In the genomic region with DNA sequence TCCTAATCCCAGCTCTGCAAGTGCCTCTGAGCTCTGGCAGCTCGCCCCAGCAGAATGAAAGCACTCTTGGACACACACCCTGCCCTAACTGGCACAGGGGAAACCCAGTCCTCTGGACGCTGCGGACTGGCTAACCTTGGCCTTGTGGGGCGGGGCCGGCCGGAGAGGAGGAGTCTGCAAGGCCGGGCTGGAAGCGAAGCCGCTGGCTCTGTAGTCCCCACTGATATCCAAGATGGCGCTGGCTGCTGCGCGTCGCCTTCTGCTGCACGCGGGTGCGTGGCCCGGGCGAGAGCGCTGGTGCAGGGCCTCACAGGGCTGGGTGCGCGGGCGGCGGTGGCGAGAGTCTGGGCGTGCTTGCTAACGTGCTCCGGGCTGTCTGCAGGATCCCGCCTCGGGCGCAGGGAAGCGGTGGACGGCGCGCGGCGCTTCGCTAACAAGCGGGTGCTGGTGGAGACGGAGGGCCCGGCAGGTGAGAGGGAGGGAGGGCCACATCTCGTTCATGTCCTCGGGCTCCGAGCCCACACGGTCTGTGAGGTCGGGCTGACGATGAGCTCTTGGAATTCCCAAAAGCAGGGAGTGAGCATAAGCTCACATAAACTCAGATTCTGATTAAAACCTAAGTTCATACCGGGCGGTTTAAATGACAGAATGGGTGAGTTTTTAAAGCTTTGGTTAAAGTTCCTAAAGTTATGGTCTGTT, we compare ENCODE assay signal across 7 mouse cellular contexts. TPM values are rescaled to one million over a fixed set of nuclear protein-coding genes. Genes with fewer than 3 reads are reported as not detected.
A peak's percentile ranks its signal among the peaks of the same experiment; 100 is the strongest.
DNase-seq lines count a peak whose midpoint lies in the region; ATAC-seq lines count a peak whose summit lies in the region.

A gene (plus strand): TSS at position 171 of the 699 bp plus-strand sequence.

- H3K4me1 ChIP-seq in embryonic facial prominence, embryonic 12.5 days: peaks cover 6% of the 10 kb centered on the region
- H3K4me1 ChIP-seq in limb, embryonic 11.5 days (ENCODE audit: control insufficient read depth, insufficient read depth, low read length): peaks cover 4% of the 10 kb centered on the region; the same call in 1 of the 2 replicates
- 0 out of 2 replicates have a peak, but pooled peaks cover 4% of the 10 kb centered on the region for H3K4me1 ChIP-seq in midbrain, embryonic 14.5 days (ENCODE audit: control insufficient read depth, insufficient read depth, low read length)

- WGBS in embryonic facial prominence, embryonic 12.5 days: under 1% methylated on average over 48 of the region's 48 CpGs
- under 1% methylated on average over 48 of the region's 48 CpGs for WGBS in limb, embryonic 11.5 days
- WGBS in midbrain, embryonic 14.5 days: under 1% methylated on average over 48 of the region's 48 CpGs

- H3K4me2 ChIP-seq in embryonic facial prominence, embryonic 12.5 days (replicated peaks): peak within 1 kb of the TSS; percentile 52
- H3K4me2 ChIP-seq in limb, embryonic 11.5 days (ENCODE audit: low read depth, severe bottlenecking): peak within 1 kb of the TSS; percentile 54
- peak within 1 kb of the TSS; percentile 70 for H3K4me2 ChIP-seq in midbrain, embryonic 14.5 days (ENCODE audit: low read length)

- peak within 1 kb of the TSS; percentile 70 for H3K4me3 ChIP-seq in embryonic facial prominence, embryonic 12.5 days
- H3K4me3 ChIP-seq in limb, embryonic 11.5 days (ENCODE audit: low read depth, low read length): peak within 1 kb of the TSS; percentile 63
- peak within 1 kb of the TSS; percentile 57 for H3K4me3 ChIP-seq in midbrain, embryonic 14.5 days (replicated peaks; ENCODE audit: low read depth, low read length)

- no peaks in the 10 kb centered on the region for H3K9me3 ChIP-seq in embryonic facial prominence, embryonic 12.5 days
- no peaks in the 10 kb centered on the region for H3K9me3 ChIP-seq in limb, embryonic 11.5 days (ENCODE audit: control insufficient read depth, low read length)
- H3K9me3 ChIP-seq in midbrain, embryonic 14.5 days (ENCODE audit: control insufficient read depth, low read length): no peaks in the 10 kb centered on the region

- no peaks in the 10 kb centered on the region for H3K27me3 ChIP-seq in embryonic facial prominence, embryonic 12.5 days
- H3K27me3 ChIP-seq in limb, embryonic 11.5 days (ENCODE audit: control insufficient read depth, insufficient read depth, low read length): no peaks in the 10 kb centered on the region
- no peaks in the 10 kb centered on the region for H3K27me3 ChIP-seq in midbrain, embryonic 14.5 days (ENCODE audit: control insufficient read depth, insufficient read depth, low read length)

- H3K27ac ChIP-seq in embryonic facial prominence, embryonic 12.5 days: peak within 1 kb of the TSS; percentile 97
- peak within 1 kb of the TSS; percentile 83 for H3K27ac ChIP-seq in limb, embryonic 11.5 days (replicated peaks; ENCODE audit: low read depth, low read length)
- peak within 1 kb of the TSS; percentile 91 for H3K27ac ChIP-seq in midbrain, embryonic 14.5 days (replicated peaks; ENCODE audit: low read depth, low read length)

- ATAC-seq in embryonic facial prominence, embryonic 12.5 days (ENCODE audit: insufficient number of reproducible peaks, insufficient read depth, low FRiP score, low TSS enrichment): peak; percentile 95
- ATAC-seq in limb, embryonic 11.5 days (ENCODE audit: insufficient number of reproducible peaks, low FRiP score, low TSS enrichment, low read depth): peak; percentile 98
- peak; percentile 94 for ATAC-seq in midbrain, embryonic 14.5 days (ENCODE audit: low FRiP score, low TSS enrichment)

- DNase-seq in adrenal gland, postnatal 25 days: peak; percentile 98
- peak; percentile 100 for DNase-seq in heart, adult 11 months
- peak; percentile 97 for DNase-seq in kidney, adult 18-20 months
- peak; percentile 94 for DNase-seq in limb, embryonic 11.5 days (ENCODE audit: low spot score)
- DNase-seq in midbrain, embryonic 14.5 days: peak; percentile 90
- peak; percentile 85 to 90 for DNase-seq in spleen, adult 18-20 months

- H3K36me3 ChIP-seq in embryonic facial prominence, embryonic 12.5 days: peaks cover 34% of the 10 kb centered on the region
- peaks cover 25% of the 10 kb centered on the region for H3K36me3 ChIP-seq in limb, embryonic 11.5 days (ENCODE audit: control insufficient read depth, insufficient read depth, low read length)
- peaks cover 37% of the 10 kb centered on the region for H3K36me3 ChIP-seq in midbrain, embryonic 14.5 days (ENCODE audit: control insufficient read depth, insufficient read depth, low read length)

- H3K9ac ChIP-seq in embryonic facial prominence, embryonic 12.5 days: peak within 1 kb of the TSS; percentile 89
- H3K9ac ChIP-seq in limb, embryonic 11.5 days (ENCODE audit: low read length): peak within 1 kb of the TSS; percentile 85
- H3K9ac ChIP-seq in midbrain, embryonic 14.5 days (replicated peaks; ENCODE audit: low read length): peak within 1 kb of the TSS; percentile 87

RNA-seq across cellular contexts. Expression of the gene that starts here (rescaled TPM):
- total RNA-seq in adrenal gland, postnatal 25 days (2021): 228 and 261 TPM in 2 replicates
- 77.3 and 82.3 TPM in 2 replicates for polyA plus RNA-seq in embryonic facial prominence, embryonic 12.5 days (2016; fragmentation: Nextera tagmentation; extraction: Ambion mirVana)
- polyA plus RNA-seq in limb, embryonic 11.5 days (2014; fragmentation: Nextera tagmentation; extraction: Ambion mirVana): 90.0 and 91.7 TPM in 2 replicates
- 26.9 and 27.7 TPM in 2 replicates for polyA plus RNA-seq in midbrain, embryonic 14.5 days (2014; fragmentation: Nextera tagmentation; extraction: Ambion mirVana)

Comparison
In these comparisons a context has a peak if more than half of its experiments do, and no peak if none do; other contexts are left out.
1. Peak in every context shown above with its lines: DNase-seq, ATAC-seq, H3K4me3 ChIP-seq and H3K27ac ChIP-seq.